Mouse (Mus musculus) MEL (cell line): ENCODE measurements at regions not wholly inside any gene's neighbourhood (a gene's known extent, or its start where the extent isn't known, plus 50 kb on each side); places are given as distances from the start of the nearest gene placed in this dataset.

ENCODE experiments used
- DNase-seq: peaks from one replicate; pipeline ENCODE4 v3.0.0; 2011; ENCODE audit warnings: low read depth, low spot score
- H3K27ac ChIP-seq: 2 replicates; pipeline ENCODE4 v1.5.1; 2012; ENCODE audit warnings: low read depth, mild to moderate bottlenecking, control low read depth, low read length, moderate library complexity; ENCODE audit not compliant: control insufficient read depth
- H3K27me3 ChIP-seq, 2 experiments: fragments of 150-350 bp in 1 of 2; sonication (generic) in 1 of 2; 2 replicates each; pipeline ENCODE4 v1.6.1; 2012; ENCODE audit warnings: low read length in 2 of 2, mild to moderate bottlenecking in 2 of 2, improper control_type of control experiment in 1 of 2, moderate library complexity in 1 of 2; ENCODE audit not compliant: insufficient read depth in 2 of 2, control insufficient read depth in 1 of 2
- H3K36me3 ChIP-seq, 2 experiments: 2 replicates each; pipeline ENCODE4 v1.6.1; 2012 to 2014; ENCODE audit warnings: low read length in 2 of 2, improper control_type of control experiment in 1 of 2, inconsistent platforms in 1 of 2, mild to moderate bottlenecking in 1 of 2; ENCODE audit not compliant: insufficient read depth in 2 of 2, control insufficient read depth in 1 of 2
- H3K4me1 ChIP-seq, 2 experiments: fragments of 150-350 bp in 1 of 2; sonication (generic) in 1 of 2; 2 replicates each; pipeline ENCODE4 v1.6.1; 2012; ENCODE audit warnings: low read length in 2 of 2, improper control_type of control experiment in 1 of 2, mild to moderate bottlenecking in 1 of 2; ENCODE audit not compliant: insufficient read depth in 2 of 2, control insufficient read depth in 1 of 2
- H3K4me3 ChIP-seq, 2 experiments: fragments of 150-350 bp in 1 of 2; sonication (generic) in 1 of 2; 2 replicates each; pipeline ENCODE4 v1.5.1; 2012; ENCODE audit warnings: low read depth in 2 of 2, low read length in 2 of 2, mild to moderate bottlenecking in 2 of 2, moderate library complexity in 2 of 2, control low read depth in 1 of 2, improper control_type of control experiment in 1 of 2; ENCODE audit not compliant: control insufficient read depth in 1 of 2, insufficient read depth in 1 of 2
- H3K79me2 ChIP-seq: 2 replicates; pipeline ENCODE4 v1.6.1; 2012; ENCODE audit warnings: mild to moderate bottlenecking, low read length, moderate library complexity; ENCODE audit not compliant: control insufficient read depth, poor library complexity, insufficient read depth
- H3K9ac ChIP-seq: 2 replicates; pipeline ENCODE4 v1.6.1; 2012; ENCODE audit warnings: low read depth, mild to moderate bottlenecking, control low read depth, low read length, moderate library complexity; ENCODE audit not compliant: control insufficient read depth, poor library complexity, severe bottlenecking
- H3K9me3 ChIP-seq: fragments of 150-350 bp; sonication (generic); replicated peaks from 2 replicates; pipeline ENCODE4 v1.6.1; 2012; ENCODE audit warnings: mild to moderate bottlenecking, low read length, improper control_type of control experiment, moderate library complexity; ENCODE audit not compliant: insufficient read depth
- BHLHE40 ChIP-seq: IDR thresholded peaks from 2 replicates; pipeline ENCODE4 v1.6.1; 2012; ENCODE audit warnings: low read depth, mild to moderate bottlenecking, inconsistent platforms, low read length, improper control_type of control experiment, borderline replicate concordance
- CHD1 ChIP-seq: IDR thresholded peaks from 2 replicates; pipeline ENCODE4 v1.6.1; 2012; ENCODE audit warnings: low read depth, mild to moderate bottlenecking, inconsistent platforms, low read length, improper control_type of control experiment
- ELF1 ChIP-seq: IDR thresholded peaks from 2 replicates; pipeline ENCODE4 v1.6.1; 2014; ENCODE audit warnings: low read depth, mild to moderate bottlenecking, inconsistent platforms, low read length, improper control_type of control experiment, moderate library complexity
- GABPA ChIP-seq: IDR thresholded peaks from 2 replicates; pipeline ENCODE4 v1.6.1; 2012; ENCODE audit warnings: low read depth, mild to moderate bottlenecking, inconsistent platforms, low read length, improper control_type of control experiment, moderate library complexity
- JUND ChIP-seq: IDR thresholded peaks from 2 replicates; pipeline ENCODE4 v1.6.1; 2011; ENCODE audit warnings: low read depth, mild to moderate bottlenecking, improper control_type of control experiment, low read length
- KAT2A ChIP-seq: conservative IDR thresholded peaks from 2 replicates; pipeline ENCODE4 v1.6.1; 2012; ENCODE audit warnings: low read depth, low read length, improper control_type of control experiment, inconsistent platforms
- MAX ChIP-seq: IDR thresholded peaks from 2 replicates; pipeline ENCODE4 v1.6.1; 2011; ENCODE audit warnings: low read length, improper control_type of control experiment
- MAZ ChIP-seq: IDR thresholded peaks from 2 replicates; pipeline ENCODE4 v1.6.1; 2012; ENCODE audit warnings: low read depth, mild to moderate bottlenecking, inconsistent platforms, low read length, improper control_type of control experiment
- MEF2A ChIP-seq: IDR thresholded peaks from 2 replicates; pipeline ENCODE4 v1.6.1; 2014; ENCODE audit warnings: low read depth, mild to moderate bottlenecking, inconsistent platforms, low read length, improper control_type of control experiment; ENCODE audit not compliant: poor library complexity, insufficient replicate concordance, severe bottlenecking; ENCODE audit errors: extremely low read depth
- MXI1 ChIP-seq: IDR thresholded peaks from 2 replicates; pipeline ENCODE4 v1.6.1; 2011; ENCODE audit warnings: mild to moderate bottlenecking, low read depth, low read length, improper control_type of control experiment
- MYC ChIP-seq: IDR thresholded peaks from 2 replicates; pipeline ENCODE4 v1.6.1; 2011; ENCODE audit warnings: low read depth, mild to moderate bottlenecking, low read length, improper control_type of control experiment, moderate library complexity
- NELFE ChIP-seq: IDR thresholded peaks from 2 replicates; pipeline ENCODE4 v1.6.1; 2011; ENCODE audit warnings: low read depth, low read length, improper control_type of control experiment
- NRF1 ChIP-seq: IDR thresholded peaks from 2 replicates; pipeline ENCODE4 v1.6.1; 2014; ENCODE audit warnings: low read depth, mild to moderate bottlenecking, inconsistent platforms, low read length, improper control_type of control experiment, moderate library complexity; ENCODE audit not compliant: poor library complexity, insufficient read depth, severe bottlenecking
- POLR2A ChIP-seq, 2 experiments: IDR thresholded peaks; 2 replicates each; pipeline ENCODE4 v1.6.1; 2011 to 2012; ENCODE audit warnings: low read length in 2 of 2, mild to moderate bottlenecking in 2 of 2, control low read depth in 1 of 2, improper control_type of control experiment in 1 of 2, low read depth in 1 of 2, moderate library complexity in 1 of 2; ENCODE audit not compliant: control insufficient read depth in 1 of 2, insufficient read depth in 1 of 2, poor library complexity in 1 of 2
- POLR2AphosphoS2 ChIP-seq: IDR thresholded peaks from 2 replicates; pipeline ENCODE4 v1.6.1; 2011; ENCODE audit warnings: low read length, improper control_type of control experiment
- SIN3A ChIP-seq: IDR thresholded peaks from 2 replicates; pipeline ENCODE4 v1.6.1; 2012; ENCODE audit warnings: low read length, improper control_type of control experiment, inconsistent platforms
- TAL1 ChIP-seq: IDR thresholded peaks from 2 replicates; pipeline ENCODE4 v1.6.1; 2012; ENCODE audit warnings: mild to moderate bottlenecking, inconsistent platforms, low read length, moderate library complexity, mixed read lengths
- USF2 ChIP-seq, 2 experiments: IDR thresholded peaks; 2 replicates each; pipeline ENCODE4 v1.6.1; 2011 to 2012; ENCODE audit warnings: improper control_type of control experiment in 2 of 2, low read length in 2 of 2, borderline replicate concordance in 1 of 2, inconsistent platforms in 1 of 2, low read depth in 1 of 2, mild to moderate bottlenecking in 1 of 2; ENCODE audit not compliant: insufficient read depth in 1 of 2
- ZC3H11A ChIP-seq: IDR thresholded peaks from 2 replicates; pipeline ENCODE4 v1.6.1; 2012; ENCODE audit warnings: low read depth, mild to moderate bottlenecking, inconsistent platforms, low read length, improper control_type of control experiment

DNA sequence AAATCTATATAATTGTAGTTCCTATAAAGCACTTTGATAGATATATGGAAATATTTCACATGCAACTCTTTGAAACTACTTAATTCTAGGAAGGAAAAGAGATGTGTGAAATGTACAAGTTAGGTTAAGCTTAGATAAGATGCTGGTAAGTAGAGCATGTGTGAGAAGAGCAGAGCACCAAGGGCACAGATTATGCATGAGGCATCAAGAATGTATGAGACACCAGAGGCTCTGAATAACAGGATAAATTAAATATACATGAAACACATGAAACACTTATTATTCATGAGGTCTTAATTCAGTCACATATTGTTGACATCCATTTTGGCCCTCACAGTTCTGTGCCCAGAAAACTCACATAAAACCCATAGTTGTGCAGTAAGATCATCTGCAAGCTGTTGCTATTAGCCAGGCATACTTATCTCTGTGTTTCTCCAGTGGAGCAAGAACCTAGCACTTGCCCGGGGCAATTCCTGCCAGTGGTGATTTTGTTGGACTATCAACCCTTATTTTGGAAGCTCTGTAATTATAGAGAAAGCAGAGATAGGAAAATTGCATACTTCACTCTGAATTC is 556.1 kb downstream of the Plod2 start:
- H3K27ac ChIP-seq = no peak overlapping the region
- no peaks in the 10 kb centered on the region for H3K27me3 ChIP-seq
- no peaks in the 10 kb centered on the region for H3K9me3 ChIP-seq
- H3K4me3 ChIP-seq = no peak overlapping the region
- no peak for DNase-seq
- H3K9ac ChIP-seq = no peak overlapping the region
- no peak for TF ChIP-seq KAT2A
- TF ChIP-seq NRF1 = no peak
- TF ChIP-seq MXI1 = no peak
- TF ChIP-seq CHD1 = no peak
- no peak for TF ChIP-seq ZC3H11A
- no peak for TF ChIP-seq JUND
- TF ChIP-seq SIN3A = no peak
- TF ChIP-seq MAX = no peak
- no peak for TF ChIP-seq MYC
- no peak for TF ChIP-seq POLR2A (IDR thresholded peaks at IDR 0.05; ENCODE audit: control insufficient read depth in 1 of 2, insufficient read depth in 1 of 2, low read depth in 1 of 2, low read length in 2 of 2, poor library complexity in 1 of 2)
- TF ChIP-seq MEF2A = no peak
- no peak for TF ChIP-seq BHLHE40
- TF ChIP-seq MAZ = no peak
- no peak for TF ChIP-seq TAL1
- H3K4me1 ChIP-seq = no peaks in the 10 kb centered on the region
- H3K79me2 ChIP-seq = no peaks in the 10 kb centered on the region
- H3K36me3 ChIP-seq = no peaks in the 10 kb centered on the region

GRCm38 (mm10) chr9:93130561-93130960 is 588.5 kb downstream of the Plod2 start:
- no peak for DNase-seq
- no peak overlapping the region for H3K4me3 ChIP-seq
- no peak overlapping the region for H3K9ac ChIP-seq
- no peaks in the 10 kb centered on the region for H3K36me3 ChIP-seq
- no peak for TF ChIP-seq POLR2AphosphoS2
- no peak for TF ChIP-seq POLR2A (IDR thresholded peaks at IDR 0.05; ENCODE audit: control insufficient read depth in 1 of 2, insufficient read depth in 1 of 2, low read depth in 1 of 2, low read length in 2 of 2, poor library complexity in 1 of 2)
- TF ChIP-seq NELFE = no peak
- TF ChIP-seq ELF1 = no peak
- TF ChIP-seq BHLHE40 = no peak
- TF ChIP-seq GABPA = no peak
- no peak for TF ChIP-seq MYC
- TF ChIP-seq USF2 (IDR thresholded peaks at IDR 0.05; ENCODE audit: borderline replicate concordance in 1 of 2, insufficient read depth in 1 of 2, low read depth in 1 of 2, low read length in 2 of 2) = no peak
- no peak for TF ChIP-seq MAX
- TF ChIP-seq, all 39 proteins: peak for 0
- Histone ChIP-seq H3K79me2 (no peaks in the 10 kb centered on the region), H3K27me3 (no peaks in the 10 kb centered on the region), H3K9me3 (no peaks in the 10 kb centered on the region), H3K27ac (no peak overlapping the region), H3K4me1 (no peaks in the 10 kb centered on the region)
